Mouse (Mus musculus): ENCODE measurements around the gene 4932438A13Rik.

DNA sequence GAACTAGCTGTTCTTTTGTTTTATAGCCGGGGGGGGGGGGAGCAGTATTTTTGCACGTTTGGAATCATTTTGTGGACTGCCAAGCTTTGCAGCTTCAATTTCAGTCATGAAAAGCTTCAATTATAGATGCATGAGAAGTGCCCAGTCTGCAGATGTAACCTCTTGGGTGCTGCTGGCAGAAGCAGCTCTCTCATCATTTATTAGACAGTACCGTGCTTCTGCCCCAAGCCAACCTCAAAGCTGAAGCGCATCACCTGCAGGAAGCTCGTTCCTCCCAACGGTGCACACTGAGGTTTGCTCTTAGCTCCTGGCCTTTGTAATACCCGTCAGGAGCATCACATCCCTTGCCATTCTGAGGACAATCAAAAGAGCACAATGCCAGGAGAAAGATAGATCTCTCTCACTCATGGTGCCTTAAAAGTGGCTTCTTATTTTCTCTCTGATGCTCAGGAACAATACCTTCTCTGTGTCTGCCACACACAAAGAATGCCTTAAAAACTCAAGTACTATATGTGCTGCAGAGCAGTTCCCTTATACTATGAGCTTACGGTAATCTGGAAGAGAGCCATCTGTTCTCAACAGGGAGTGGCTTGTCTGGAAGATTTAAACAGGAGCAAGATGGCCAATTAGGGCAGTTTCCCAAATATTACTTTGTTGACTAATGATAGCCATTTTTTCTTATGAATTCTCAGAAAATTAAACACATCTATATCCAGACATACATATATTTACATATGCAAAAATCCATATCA lies 35.5 kb upstream of the 4932438A13Rik start:
- TF ChIP-seq POLR2A (IDR thresholded peaks at IDR 0.05; ENCODE audit: insufficient read depth, low read depth, low read length) (no peak), CTCF (IDR thresholded peaks at IDR 0.05) (no peak), EP300 (IDR thresholded peaks at IDR 0.05; ENCODE audit: insufficient read depth, low read depth, low read length) (no peak)
